21 mouse cellular contexts compared by ENCODE assay signal in genomic region chr15:72134226-72134625, GRCm38 (mm10).
"Had no signal": no experiment of that assay in that cellular context is flagged by ENCODE, and none has a peak within 500 bp of the region (broad histone marks: within the 10 kb centered on the region; RNA-seq: fewer than 3 reads in every experiment).

No protein-coding gene starts in this region.

- DNase-seq: gastrocnemius, postnatal 14 days; gastrocnemius, postnatal 36 days; heart, adult 11 months; heart, adult 2 months; heart, postnatal 14 days; heart, postnatal 36 days; kidney, adult 11 months; kidney, adult 2 months; kidney, postnatal 10 days; kidney, postnatal 25 days; kidney, postnatal 4 days; left cerebral cortex, postnatal 4 days had no signal

- H3K4me3 ChIP-seq: heart, adult 2 months; heart, embryonic 13.5 days; heart, embryonic 15.5 days; hindbrain, embryonic 13.5 days; hindbrain, embryonic 15.5 days; layer of hippocampus, adult 2 months; left cerebral cortex, adult 2 months; limb, embryonic 13.5 days; limb, embryonic 15.5 days had no signal

- H3K4me2 ChIP-seq: heart, embryonic 11.5 days; heart, embryonic 13.5 days; heart, embryonic 15.5 days; hindbrain, embryonic 13.5 days; hindbrain, embryonic 15.5 days; limb, embryonic 13.5 days; limb, embryonic 15.5 days had no signal

- H3K27me3 ChIP-seq: heart, embryonic 13.5 days; heart, embryonic 15.5 days; hindbrain, embryonic 13.5 days; hindbrain, embryonic 15.5 days; limb, embryonic 13.5 days; limb, embryonic 15.5 days had no signal

- H3K36me3 ChIP-seq: heart, embryonic 13.5 days; heart, embryonic 15.5 days; hindbrain, embryonic 13.5 days; hindbrain, embryonic 15.5 days; limb, embryonic 13.5 days; limb, embryonic 15.5 days had no signal
